Mouse (Mus musculus) limb, embryonic 15.5 days (tissue): ENCODE results near the gene Bnipl. TPM values are rescaled to one million over a fixed set of nuclear protein-coding genes. Genes with fewer than 3 reads are reported as not detected.
A peak's percentile ranks its signal among the peaks of the same experiment; 100 is the strongest.

ENCODE experiments used
- ATAC-seq: fragments of 200-750 bp; cut with Nextera tagmentation; 2 replicates; pipeline ENCODE4 v1.8.0; 2017; ENCODE audit warnings: low read depth, moderate TSS enrichment; ENCODE audit not compliant: insufficient number of reproducible peaks, low FRiP score, low TSS enrichment
- H3K27ac ChIP-seq: fragments of 300-500 bp; sonication (generic); 2 replicates; pipeline ENCODE4 v1.5.1; 2015; ENCODE audit warnings: moderate library complexity, mild to moderate bottlenecking, inconsistent platforms
- H3K27me3 ChIP-seq: fragments of 300-500 bp; sonication (generic); 2 replicates; pipeline ENCODE4 v1.6.1; 2015; ENCODE audit warnings: inconsistent platforms
- H3K36me3 ChIP-seq: fragments of 300-500 bp; sonication (generic); 2 replicates; pipeline ENCODE4 v1.6.1; 2015; ENCODE audit warnings: inconsistent platforms
- H3K4me1 ChIP-seq: fragments of 300-500 bp; sonication (generic); 2 replicates; pipeline ENCODE4 v1.6.1; 2015; ENCODE audit warnings: inconsistent platforms
- H3K4me2 ChIP-seq: fragments of 300-500 bp; sonication (generic); 2 replicates; pipeline ENCODE4 v1.6.1; 2015; ENCODE audit warnings: mild to moderate bottlenecking, inconsistent platforms
- H3K4me3 ChIP-seq: fragments of 300-500 bp; sonication (generic); 2 replicates; pipeline ENCODE4 v1.5.1; 2015; ENCODE audit warnings: mild to moderate bottlenecking, inconsistent platforms
- H3K9ac ChIP-seq: fragments of 300-500 bp; sonication (generic); 2 replicates; pipeline ENCODE4 v1.6.1; 2015; ENCODE audit warnings: inconsistent platforms
- H3K9me3 ChIP-seq: fragments of 300-500 bp; sonication (generic); 2 replicates; pipeline ENCODE4 v1.6.1; 2016; ENCODE audit warnings: inconsistent platforms
- WGBS: fragments of 180-500 bp; shearing (Covaris S2); methylation state at CpG from one replicate; pipeline ENCODE4 v1.1.7; 2015; 5-methylcytosine and 5-hydroxymethylcytosine counted together
- polyA plus RNA-seq: library from polyadenylated mRNA; unstranded; fragments of >200 nt; fragmentation: Nextera tagmentation; extraction: Ambion mirVana; gene quantifications from 2 replicates; pipeline ENCODE4 v1.2.1, GENCODE M21; 2015

Gene Bnipl
- 15.6 and 17.2 TPM in 2 replicates for polyA plus RNA-seq

GRCm38 (mm10) chr3:95250783-95251424, at the start of gene Bnipl:
TSS of gene Bnipl (minus strand) at chr3:95251193.
- Histone ChIP-seq H3K9ac (no peak within 1 kb of the TSS), H3K4me3 (0 out of 2 replicates have a peak within 1 kb of the TSS, but pooled peaks have one; percentile 1), H3K4me2 (no peak within 1 kb of the TSS), H3K27me3 (no peaks in the 10 kb centered on the region), H3K27ac (peak within 1 kb of the TSS; percentile 28), H3K9me3 (no peaks in the 10 kb centered on the region), H3K36me3 (peaks cover 26% of the 10 kb centered on the region), H3K4me1 (no peaks in the 10 kb centered on the region)
- WGBS: 42% methylated on average over 7 of the region's 7 CpGs
- no peak for ATAC-seq

DNA sequence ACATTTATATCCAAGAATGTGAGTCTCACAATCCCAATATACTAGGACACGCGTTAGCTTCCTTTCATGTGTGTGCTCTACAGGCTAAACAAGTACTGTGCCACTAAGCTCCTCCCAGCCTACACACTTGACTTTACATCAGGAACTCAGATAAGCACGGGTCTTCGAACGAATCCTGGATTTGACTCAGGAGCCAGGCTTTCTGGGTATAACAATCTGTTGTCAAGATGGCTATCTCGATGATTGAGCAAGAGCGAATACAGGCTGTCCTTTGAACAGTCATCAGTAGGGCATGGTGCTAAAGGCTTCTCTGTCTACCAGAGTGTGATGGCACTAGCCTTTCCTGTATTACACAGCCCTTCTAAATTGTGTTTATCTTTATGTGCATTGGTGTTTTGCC, 47.0 kb upstream of the Bnipl start:
- Histone ChIP-seq H3K9ac (no peak overlapping the region), H3K9me3 (no peaks in the 10 kb centered on the region), H3K27ac (no peak overlapping the region), H3K36me3 (peaks cover 44% of the 10 kb centered on the region), H3K4me2 (no peak overlapping the region), H3K4me3 (no peak overlapping the region), H3K4me1 (peaks cover 15% of the 10 kb centered on the region; the same call in 1 of the 2 replicates), H3K27me3 (no peaks in the 10 kb centered on the region)
- ATAC-seq: no peak
- WGBS: 79% methylated on average over 7 of the region's 7 CpGs

DNA sequence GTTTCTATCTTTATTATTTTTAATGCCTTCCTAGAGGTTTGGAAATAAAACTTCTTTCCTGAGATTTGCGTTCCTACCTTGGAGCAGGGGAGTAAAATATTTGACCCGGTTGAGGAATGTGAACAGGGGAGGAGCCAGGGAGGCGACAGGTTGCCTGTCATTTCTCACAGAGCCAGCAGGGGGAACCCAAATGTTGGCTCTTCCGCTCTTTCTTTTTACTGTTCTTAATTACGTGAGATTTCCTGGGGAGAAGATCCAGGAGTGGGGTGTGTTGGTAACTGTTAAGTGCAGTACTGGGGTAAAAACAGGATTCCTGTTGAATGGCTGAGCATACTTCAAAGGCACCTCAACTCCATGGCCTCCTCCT, 45.1 kb upstream of the Bnipl start:
- Histone ChIP-seq H3K27ac (no peak overlapping the region), H3K4me3 (no peak overlapping the region), H3K9me3 (no peaks in the 10 kb centered on the region), H3K27me3 (no peaks in the 10 kb centered on the region), H3K9ac (no peak overlapping the region), H3K4me2 (no peak overlapping the region), H3K36me3 (peaks cover 64% of the 10 kb centered on the region), H3K4me1 (peaks cover 15% of the 10 kb centered on the region; the same call in 1 of the 2 replicates)
- WGBS: 7% methylated on average over 5 of the region's 5 CpGs
- no peak for ATAC-seq

GRCm38 (mm10) chr3:95295321-95296102, 44.5 kb upstream of the Bnipl start:
- H3K4me2 ChIP-seq: no peak overlapping the region
- H3K4me3 ChIP-seq: no peak overlapping the region
- peaks cover 70% of the 10 kb centered on the region for H3K36me3 ChIP-seq
- no peaks in the 10 kb centered on the region for H3K27me3 ChIP-seq
- no peak overlapping the region for H3K9ac ChIP-seq
- WGBS: 66% methylated on average over 11 of the region's 11 CpGs
- no peak overlapping the region for H3K27ac ChIP-seq
- 0 out of 2 replicates have a peak, but pooled peaks have one; percentile 13 for ATAC-seq
- H3K9me3 ChIP-seq: no peaks in the 10 kb centered on the region
- H3K4me1 ChIP-seq: peaks cover 15% of the 10 kb centered on the region; the same call in 1 of the 2 replicates

- Histone ChIP-seq H3K9ac (no peak overlapping the region), H3K27ac (0 out of 2 replicates have a peak overlapping the region, but pooled peaks have one; percentile 38), H3K4me2 (no peak overlapping the region), H3K27me3 (no peaks in the 10 kb centered on the region), H3K4me1 (peaks cover 15% of the 10 kb centered on the region; the same call in 1 of the 2 replicates), H3K36me3 (peaks cover 77% of the 10 kb centered on the region), H3K4me3 (no peak overlapping the region), H3K9me3 (no peaks in the 10 kb centered on the region)
- no peak for ATAC-seq
- WGBS: 67% methylated on average over 5 of the region's 5 CpGs
Observed at GRCm38 (mm10) chr3:95294718-95295117, 43.7 kb upstream of the Bnipl start.

DNA sequence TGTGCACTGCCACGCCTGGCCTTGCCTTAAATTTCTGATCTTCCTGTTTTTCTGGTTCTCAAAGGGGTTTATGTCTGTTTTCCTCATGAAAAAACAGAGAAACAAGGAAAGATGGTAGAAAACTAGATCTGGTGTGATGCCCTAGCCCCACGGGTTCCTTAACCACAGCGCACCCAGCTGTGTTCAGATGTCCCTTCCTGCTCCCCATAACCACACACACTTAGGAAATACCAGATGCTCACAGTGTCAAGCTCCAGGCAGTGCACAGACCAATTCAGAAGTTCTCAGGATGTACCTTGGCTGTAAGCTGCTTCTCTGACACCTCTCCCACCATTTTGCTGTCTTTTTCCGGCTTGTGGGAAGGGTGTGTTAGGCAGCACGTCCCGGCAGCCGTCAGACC, 43.3 kb upstream of the Bnipl start:
- H3K4me1 ChIP-seq: peaks cover 15% of the 10 kb centered on the region; the same call in 1 of the 2 replicates
- no peak overlapping the region for H3K4me2 ChIP-seq
- no peaks in the 10 kb centered on the region for H3K27me3 ChIP-seq
- whole genome bisulfite sequencing: 70% methylated on average over 7 of the region's 7 CpGs
- H3K9me3 ChIP-seq: no peaks in the 10 kb centered on the region
- peaks cover 81% of the 10 kb centered on the region for H3K36me3 ChIP-seq
- 0 out of 2 replicates have a peak overlapping the region, but pooled peaks have one; percentile 38 for H3K27ac ChIP-seq
- no peak overlapping the region for H3K9ac ChIP-seq
- no peak overlapping the region for H3K4me3 ChIP-seq
- ATAC-seq: no peak

GRCm38 (mm10) chr3:95293537-95293936, 42.5 kb upstream of the Bnipl start:
- Histone ChIP-seq H3K4me3 (no peak overlapping the region), H3K27ac (peak overlapping the region; percentile 22), H3K9ac (no peak overlapping the region), H3K36me3 (peaks cover 87% of the 10 kb centered on the region), H3K27me3 (no peaks in the 10 kb centered on the region), H3K9me3 (no peaks in the 10 kb centered on the region), H3K4me1 (peaks cover 15% of the 10 kb centered on the region; the same call in 1 of the 2 replicates), H3K4me2 (no peak overlapping the region)
- ATAC-seq: no peak
- WGBS: 75% methylated on average over 11 of the region's 11 CpGs

DNA sequence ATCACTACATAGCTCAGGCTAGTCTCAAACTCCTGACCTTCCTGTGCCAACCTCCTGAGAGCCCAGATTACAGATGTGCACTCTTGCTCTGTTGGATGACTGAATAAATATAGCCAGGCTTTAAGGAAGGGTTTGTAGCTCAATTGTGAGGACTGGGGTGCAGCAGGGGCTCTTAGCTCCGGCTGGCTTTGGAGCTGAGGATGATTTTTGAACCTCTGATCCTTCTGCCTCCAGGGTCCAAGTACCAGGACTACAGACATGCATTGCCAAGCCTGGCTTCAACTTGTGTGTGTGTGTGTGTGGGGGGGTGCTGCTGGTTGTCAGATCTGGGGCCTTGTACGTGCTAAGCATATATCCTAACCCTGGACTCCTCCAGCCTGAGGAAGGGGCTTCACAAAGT, 41.9 kb upstream of the Bnipl start:
- H3K9ac ChIP-seq: no peak overlapping the region
- no peak overlapping the region for H3K4me3 ChIP-seq
- H3K36me3 ChIP-seq: peaks cover 89% of the 10 kb centered on the region
- H3K4me2 ChIP-seq: no peak overlapping the region
- ATAC-seq: no peak
- no peaks in the 10 kb centered on the region for H3K9me3 ChIP-seq
- peak overlapping the region; percentile 22 for H3K27ac ChIP-seq
- no peaks in the 10 kb centered on the region for H3K27me3 ChIP-seq
- H3K4me1 ChIP-seq: peaks cover 15% of the 10 kb centered on the region; the same call in 1 of the 2 replicates
- 95% methylated on average over 2 of the region's 2 CpGs for WGBS

GRCm38 (mm10) chr3:95291041-95291440, 40.0 kb upstream of the Bnipl start:
- ATAC-seq: no peak
- no peak overlapping the region for H3K9ac ChIP-seq
- WGBS: 81% methylated on average over 4 of the region's 4 CpGs
- no peak overlapping the region for H3K27ac ChIP-seq
- no peaks in the 10 kb centered on the region for H3K9me3 ChIP-seq
- no peak overlapping the region for H3K4me3 ChIP-seq
- peaks cover 80% of the 10 kb centered on the region for H3K36me3 ChIP-seq
- no peaks in the 10 kb centered on the region for H3K27me3 ChIP-seq
- peaks cover 10% of the 10 kb centered on the region; the same call in 1 of the 2 replicates for H3K4me1 ChIP-seq
- H3K4me2 ChIP-seq: no peak overlapping the region

DNA sequence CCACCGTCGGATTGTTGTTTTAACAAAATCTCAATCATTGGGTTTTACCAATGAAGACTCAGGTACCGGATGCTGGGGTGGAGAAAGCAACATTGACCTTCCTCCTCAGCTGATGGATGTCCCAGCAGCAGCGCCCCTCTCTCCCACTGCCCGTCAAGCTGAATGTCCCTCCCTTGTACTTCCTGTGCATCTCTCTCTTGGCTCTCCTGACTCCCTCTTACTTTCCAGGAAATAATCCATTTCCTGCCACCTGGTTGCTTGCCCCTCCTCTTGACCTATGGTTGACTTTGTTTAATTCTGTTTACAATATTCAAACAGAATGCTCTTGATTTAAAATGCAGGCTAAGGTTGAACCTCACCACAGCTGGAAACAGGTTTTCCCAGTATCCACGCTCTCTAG, 39.2 kb upstream of the Bnipl start:
- 74% methylated on average over 6 of the region's 6 CpGs for WGBS
- Histone ChIP-seq H3K9me3 (no peaks in the 10 kb centered on the region), H3K4me3 (no peak overlapping the region), H3K27ac (no peak overlapping the region), H3K36me3 (peaks cover 74% of the 10 kb centered on the region), H3K9ac (no peak overlapping the region), H3K4me2 (no peak overlapping the region), H3K27me3 (no peaks in the 10 kb centered on the region), H3K4me1 (peaks cover 5% of the 10 kb centered on the region)
- ATAC-seq: no peak

DNA sequence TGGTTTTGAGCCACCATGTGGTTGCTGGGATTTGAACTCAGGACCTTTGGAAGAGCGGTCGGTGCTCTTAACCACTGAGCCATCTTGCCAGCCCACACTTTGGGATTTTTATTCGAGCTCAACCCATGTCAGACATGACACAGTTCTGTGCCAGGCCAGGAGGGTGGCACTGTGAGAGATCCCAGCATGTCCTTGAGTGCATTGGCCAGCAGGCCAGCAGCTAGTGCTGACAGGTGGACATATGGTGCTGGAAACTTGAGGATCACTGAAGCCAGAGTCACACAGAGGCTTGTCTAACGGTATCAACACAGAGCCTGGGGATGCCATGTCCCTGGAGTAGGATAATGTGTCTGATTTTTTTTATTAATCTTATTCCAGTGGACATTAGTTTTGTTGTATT, 38.4 kb upstream of the Bnipl start:
- Histone ChIP-seq H3K27ac (no peak overlapping the region), H3K36me3 (peaks cover 67% of the 10 kb centered on the region), H3K27me3 (no peaks in the 10 kb centered on the region), H3K4me3 (no peak overlapping the region), H3K4me2 (no peak overlapping the region), H3K4me1 (peaks cover 6% of the 10 kb centered on the region), H3K9me3 (no peaks in the 10 kb centered on the region), H3K9ac (no peak overlapping the region)
- WGBS: 93% methylated on average over 4 of the region's 4 CpGs
- ATAC-seq: no peak

- no peak overlapping the region for H3K4me3 ChIP-seq
- no peaks in the 10 kb centered on the region for H3K9me3 ChIP-seq
- 92% methylated on average over 3 of the region's 3 CpGs for WGBS
- H3K4me2 ChIP-seq: no peak overlapping the region
- H3K4me1 ChIP-seq: peaks cover 14% of the 10 kb centered on the region
- H3K36me3 ChIP-seq: peaks cover 50% of the 10 kb centered on the region
- H3K27ac ChIP-seq: no peak overlapping the region
- H3K27me3 ChIP-seq: no peaks in the 10 kb centered on the region
- H3K9ac ChIP-seq: no peak overlapping the region
- no peak for ATAC-seq
Observed at GRCm38 (mm10) chr3:95287541-95287940, 36.5 kb upstream of the Bnipl start.
